Mouse (Mus musculus) cerebellum, adult 2 months (tissue): Measurements from ENCODE around the gene 4930470P17Rik.

Experiments used
- CTCF ChIP-seq: fragments of 200-500 bp; IDR thresholded peaks from 2 replicates; pipeline ENCODE4 v1.5.1; 2011; ENCODE audit warnings: low read depth, mild to moderate bottlenecking, control low read depth, low read length, moderate library complexity, borderline replicate concordance; ENCODE audit not compliant: insufficient read depth
- POLR2A ChIP-seq: fragments of 200-500 bp; IDR thresholded peaks from 2 replicates; pipeline ENCODE4 v1.6.1; 2011; ENCODE audit warnings: low read length, control low read depth, borderline replicate concordance; ENCODE audit not compliant: insufficient read depth

DNA sequence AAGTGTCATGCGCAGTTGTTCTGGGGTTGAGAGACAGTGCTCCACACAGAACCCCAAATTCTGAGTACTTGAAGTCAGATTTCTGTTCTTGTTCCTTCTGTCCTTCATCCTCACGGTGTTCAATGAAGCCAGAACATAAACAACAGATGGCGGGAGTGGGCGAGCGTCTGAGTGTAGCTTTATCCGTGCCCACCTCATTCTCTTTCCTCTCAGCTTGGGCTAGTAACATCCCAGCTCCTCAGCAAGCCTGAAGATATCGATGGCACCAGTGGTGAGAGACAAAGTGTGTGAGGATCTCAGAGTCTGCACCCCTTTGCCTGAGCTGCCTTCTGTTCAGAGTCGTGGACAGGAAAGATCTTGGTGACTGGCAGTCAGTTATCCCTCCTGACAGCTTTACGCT, 62.6 kb downstream of the 4930470P17Rik start:
- TF ChIP-seq CTCF, result no peak
- no peak for TF ChIP-seq POLR2A
